11 mouse cellular contexts compared by ENCODE assay signal in genomic region chr11:46428131-46428530, GRCm38 (mm10). TPM values are rescaled to one million over a fixed set of nuclear protein-coding genes. Genes with fewer than 3 reads are reported as not detected.
"Had no signal": no experiment of that assay in that cellular context is flagged by ENCODE, and none has a peak within 500 bp of the region (broad histone marks: within the 10 kb centered on the region; RNA-seq: fewer than 3 reads in every experiment).

No protein-coding gene starts in this region.

RNA-seq across cellular contexts. Expression of gene Fam71b, which starts 31.8 kb away (rescaled TPM):
- polyA plus RNA-seq: lung, embryonic 14.5 days; lung, embryonic 16.5 days; midbrain, embryonic 10.5 days; midbrain, embryonic 13.5 days; midbrain, embryonic 15.5 days; midbrain, postnatal 0 days; neural tube, embryonic 12.5 days; neural tube, embryonic 14.5 days; stomach, embryonic 15.5 days; stomach, postnatal 0 days; urinary bladder, adult 2 months had no signal

RNA-seq across cellular contexts. Expression of gene Itk, which starts 38.8 kb away (rescaled TPM):
- polyA plus RNA-seq: midbrain, embryonic 13.5 days; midbrain, embryonic 15.5 days; neural tube, embryonic 12.5 days; neural tube, embryonic 14.5 days had no signal
